Mouse (Mus musculus): Measurements from ENCODE around the gene Gm5678. TPM values are rescaled to one million over a fixed set of nuclear protein-coding genes. Genes with fewer than 3 reads are reported as not detected.

Gene Gm5678
- polyA plus RNA-seq, 1 experiment from 2014 or later = not detected

DNA sequence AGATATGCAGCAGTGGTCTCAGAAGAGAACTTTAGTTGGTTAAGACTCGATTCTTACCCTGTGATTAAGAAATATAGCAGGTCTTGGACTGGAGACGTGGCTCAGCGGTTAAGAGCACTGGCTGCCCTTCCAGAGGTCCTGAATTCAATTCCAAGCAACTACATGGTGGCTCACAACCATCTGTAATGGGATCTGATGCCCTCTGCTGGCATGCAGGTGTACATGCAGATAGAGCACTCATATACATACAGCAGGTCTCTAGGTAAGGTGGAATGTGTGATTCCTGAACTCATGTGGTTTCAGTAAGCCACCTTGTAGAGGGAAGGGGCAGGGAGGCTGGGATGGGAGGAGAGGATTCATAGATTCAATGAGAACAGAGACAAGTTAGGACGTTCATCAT, 50.3 kb downstream of the Gm5678 start:
- H3K27me3 ChIP-seq = peaks cover 25% of the 10 kb centered on the region
- H3K9ac ChIP-seq = no peak overlapping the region
- 77% methylated on average over 4 of the region's 4 CpGs for WGBS
- no peaks in the 10 kb centered on the region for H3K36me3 ChIP-seq
- H3K9me3 ChIP-seq = 0 out of 2 replicates have a peak, but pooled peaks cover 4% of the 10 kb centered on the region
- H3K4me1 ChIP-seq = peaks cover 3% of the 10 kb centered on the region; the same call in 1 of the 2 replicates
- H3K27ac ChIP-seq = no peak overlapping the region
- no peak overlapping the region for H3K4me3 ChIP-seq
- H3K4me2 ChIP-seq (replicated peaks) = no peak overlapping the region
- ATAC-seq (ENCODE audit: insufficient number of reproducible peaks, insufficient read depth, low FRiP score, low TSS enrichment) = no peak

DNA sequence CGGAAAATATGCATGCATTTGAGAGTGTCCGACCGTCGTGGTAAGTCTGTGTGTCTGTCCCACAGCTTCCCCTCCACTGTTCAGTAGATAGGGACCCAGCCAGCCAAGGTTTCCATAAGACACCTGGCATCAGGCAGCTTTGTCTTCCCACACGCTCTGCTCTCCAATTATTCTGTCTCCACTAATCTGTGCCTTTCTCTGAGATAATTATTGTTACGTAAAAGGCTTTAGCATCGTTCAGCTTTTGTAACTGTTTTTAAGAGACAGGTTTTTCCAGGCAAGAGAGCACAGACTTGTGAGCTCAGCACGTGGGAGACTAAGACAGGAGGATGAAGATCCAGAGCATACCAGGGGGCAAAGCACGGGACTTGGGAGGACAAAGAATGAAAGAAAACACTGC, 51.3 kb downstream of the Gm5678 start:
- H3K27me3 ChIP-seq = peaks cover 32% of the 10 kb centered on the region
- H3K4me2 ChIP-seq (replicated peaks) = no peak overlapping the region
- no peak overlapping the region for H3K4me3 ChIP-seq
- H3K9me3 ChIP-seq = 0 out of 2 replicates have a peak, but pooled peaks cover 4% of the 10 kb centered on the region
- no peaks in the 10 kb centered on the region for H3K36me3 ChIP-seq
- no peak overlapping the region for H3K27ac ChIP-seq
- 56% methylated on average over 9 of the region's 9 CpGs for WGBS
- no peak overlapping the region for H3K9ac ChIP-seq
- ATAC-seq (ENCODE audit: insufficient number of reproducible peaks, insufficient read depth, low FRiP score, low TSS enrichment) = no peak
- peaks cover 11% of the 10 kb centered on the region for H3K4me1 ChIP-seq

Other genes with a start within 250 kb of the Gm5678 start
- gene Setd4, start 24.0 kb upstream of the Gm5678 start, polyA plus RNA-seq (2016; fragmentation: Nextera tagmentation; extraction: Ambion mirVana) = 20.8 and 23.1 TPM in 2 replicates
- 132 and 133 TPM in 2 replicates for gene Cbr1, start 22.2 kb upstream of the Gm5678 start, polyA plus RNA-seq (2016; fragmentation: Nextera tagmentation; extraction: Ambion mirVana)
- gene Cbr3, start 55.1 kb downstream of the Gm5678 start, polyA plus RNA-seq (2016; fragmentation: Nextera tagmentation; extraction: Ambion mirVana) = 3.3 and 4.4 TPM in 2 replicates
- 11.9 and 12.2 TPM in 2 replicates for gene Dop1b, start 83.8 kb downstream of the Gm5678 start, polyA plus RNA-seq (2016; fragmentation: Nextera tagmentation; extraction: Ambion mirVana)
- gene Morc3, start 204.0 kb downstream of the Gm5678 start, polyA plus RNA-seq (2016; fragmentation: Nextera tagmentation; extraction: Ambion mirVana) = 36.9 and 42.3 TPM in 2 replicates